Mouse (Mus musculus): ENCODE results near the gene Tpx2. TPM values are rescaled to one million over a fixed set of nuclear protein-coding genes. Genes with fewer than 3 reads are reported as not detected.
A peak's percentile ranks its signal among the peaks of the same experiment; 100 is the strongest.

The Tpx2 gene
- total RNA-seq, 2 experiments from 2014 or later: 2.5 to 3.0 TPM

- no peak for TF ChIP-seq CTCF (IDR thresholded peaks at IDR 0.05)
- intact Hi-C loops (cut with DNase I): no loop called here
- no peak overlapping the region for H3K27ac ChIP-seq
- H3K4me3 ChIP-seq: no peak overlapping the region
- DNase-seq (ENCODE audit: extremely low spot score in 1 of 2, low spot score in 2 of 2): no peak
Measured at GRCm38 (mm10) chr2:152906274-152907037, 58.7 kb downstream of the Tpx2 start.

GRCm38 (mm10) chr2:152907114-152907943 lies 59.6 kb downstream of the Tpx2 start:
- no peak for DNase-seq (ENCODE audit: extremely low spot score in 1 of 2, low spot score in 2 of 2)
- TF ChIP-seq CTCF (IDR thresholded peaks at IDR 0.05): no peak
- Histone ChIP-seq H3K4me3 (no peak overlapping the region), H3K27ac (no peak overlapping the region)
- intact Hi-C loops (cut with DNase I): no loop called here

GRCm38 (mm10) chr2:152909848-152910247 lies 62.1 kb downstream of the Tpx2 start:
- TF ChIP-seq CTCF (IDR thresholded peaks at IDR 0.05): no peak
- intact Hi-C loops (cut with DNase I): loop anchor here (10.0 kb wide), 2 partner anchors 495 to 675 kb away; no protein-coding TSS in a partner anchor
- Histone ChIP-seq H3K4me3 (no peak overlapping the region), H3K27ac (no peak overlapping the region)
- no peak for DNase-seq (ENCODE audit: extremely low spot score in 1 of 2, low spot score in 2 of 2)

- intact Hi-C loops (cut with DNase I): loop anchor here (10.0 kb wide), 2 partner anchors 494 to 674 kb away; no protein-coding TSS in a partner anchor
- no peak for TF ChIP-seq CTCF (IDR thresholded peaks at IDR 0.05)
- no peak within 1 kb of the TSS for H3K27ac ChIP-seq
- no peak within 1 kb of the TSS for H3K4me3 ChIP-seq
- no peak for DNase-seq (ENCODE audit: extremely low spot score in 1 of 2, low spot score in 2 of 2)
Measured at GRCm38 (mm10) chr2:152911031-152911430, 63.3 kb downstream of the Tpx2 start, which contains the start of gene Mylk2. Gene Mylk2, plus strand, starts transcription at chr2:152911352.

- H3K4me3 ChIP-seq: no peak overlapping the region
- intact Hi-C loops (cut with DNase I): loop anchor here (10.0 kb wide), 2 partner anchors 493 to 673 kb away; no protein-coding TSS in a partner anchor
- DNase-seq (ENCODE audit: extremely low spot score in 1 of 2, low spot score in 2 of 2): no peak
- no peak overlapping the region for H3K27ac ChIP-seq
- TF ChIP-seq CTCF (IDR thresholded peaks at IDR 0.05): no peak
Measured at GRCm38 (mm10) chr2:152911432-152911831, 63.7 kb downstream of the Tpx2 start.

GRCm38 (mm10) chr2:152913471-152913870 lies 65.7 kb downstream of the Tpx2 start:
- no peak for TF ChIP-seq CTCF (IDR thresholded peaks at IDR 0.05)
- intact Hi-C loops (cut with DNase I): loop anchor here (10.0 kb wide), 2 partner anchors 491 to 671 kb away; no protein-coding TSS in a partner anchor
- DNase-seq (ENCODE audit: extremely low spot score in 1 of 2, low spot score in 2 of 2): no peak
- Histone ChIP-seq H3K4me3 (no peak overlapping the region), H3K27ac (no peak overlapping the region)

- peak; percentile 86 to 92 for DNase-seq (ENCODE audit: extremely low spot score in 1 of 2, low spot score in 2 of 2)
- intact Hi-C loops (cut with DNase I): loop anchor here (1.0 to 10.0 kb wide), 5 partner anchors 101 to 670 kb away; partner anchors contain the start of gene Pdrg1
- H3K4me3 ChIP-seq: peak overlapping the region; percentile 30
- no peak overlapping the region for H3K27ac ChIP-seq
- TF ChIP-seq CTCF (IDR thresholded peaks at IDR 0.05): peak; percentile 95
Measured at GRCm38 (mm10) chr2:152914310-152915120, 66.8 kb downstream of the Tpx2 start.

DNA sequence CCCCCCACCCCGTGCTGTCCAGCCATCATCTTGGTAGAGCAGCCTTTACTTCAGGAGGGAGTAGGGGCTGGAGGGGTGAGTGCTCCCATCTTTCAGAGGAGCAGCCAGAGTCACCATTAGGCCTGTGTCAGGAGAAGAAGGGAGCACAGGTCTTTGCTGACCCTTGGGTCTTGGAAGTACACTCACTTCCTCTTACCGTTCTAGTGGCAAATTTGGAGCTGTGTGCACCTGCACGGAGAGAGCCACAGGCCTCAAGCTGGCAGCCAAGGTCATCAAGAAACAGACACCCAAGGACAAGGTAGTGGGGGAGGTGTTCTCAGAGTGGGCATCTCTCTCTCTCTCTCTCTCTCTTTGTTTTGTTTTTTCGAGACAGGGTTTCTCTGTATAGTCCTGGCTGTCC lies 67.7 kb downstream of the Tpx2 start:
- H3K27ac ChIP-seq: no peak overlapping the region
- intact Hi-C loops (cut with DNase I): loop anchor here (2.0 to 10.0 kb wide), 3 partner anchors 165 to 669 kb away; no protein-coding TSS in a partner anchor
- DNase-seq (ENCODE audit: extremely low spot score in 1 of 2, low spot score in 2 of 2): no peak
- no peak for TF ChIP-seq CTCF (IDR thresholded peaks at IDR 0.05)
- no peak overlapping the region for H3K4me3 ChIP-seq

- TF ChIP-seq CTCF (IDR thresholded peaks at IDR 0.05): no peak
- intact Hi-C loops (cut with DNase I): loop anchor here (10.0 kb wide), 2 partner anchors 489 to 669 kb away; no protein-coding TSS in a partner anchor
- no peak overlapping the region for H3K4me3 ChIP-seq
- no peak for DNase-seq (ENCODE audit: extremely low spot score in 1 of 2, low spot score in 2 of 2)
- H3K27ac ChIP-seq: no peak overlapping the region
Measured at GRCm38 (mm10) chr2:152916111-152916510, 68.3 kb downstream of the Tpx2 start.

DNA sequence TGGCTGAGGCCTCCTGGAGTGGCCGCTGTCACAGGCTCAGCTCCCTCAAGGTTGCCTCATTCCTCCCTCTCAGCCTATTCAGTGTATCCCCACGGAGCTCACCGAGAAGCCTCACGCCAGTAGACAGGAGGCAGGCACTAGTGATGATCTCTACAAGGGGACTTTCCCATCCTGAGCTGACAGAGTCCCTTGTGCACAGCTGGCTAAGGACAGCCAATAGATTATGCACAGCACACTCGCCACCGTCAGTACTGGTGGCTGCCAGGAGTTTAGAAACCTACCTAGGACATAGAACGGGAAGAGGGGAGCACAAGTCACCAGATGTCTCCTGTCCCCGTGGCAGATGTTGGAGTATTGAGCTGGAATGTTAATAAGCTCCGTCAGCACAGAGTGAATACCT lies 69.9 kb downstream of the Tpx2 start:
- no peak overlapping the region for H3K27ac ChIP-seq
- intact Hi-C loops (cut with DNase I): loop anchor here (10.0 kb wide), 2 partner anchors 487 to 667 kb away; no protein-coding TSS in a partner anchor
- no peak for TF ChIP-seq CTCF (IDR thresholded peaks at IDR 0.05)
- no peak overlapping the region for H3K4me3 ChIP-seq
- DNase-seq (ENCODE audit: extremely low spot score in 1 of 2, low spot score in 2 of 2): no peak

- intact Hi-C loops (cut with DNase I): no loop called here
- TF ChIP-seq CTCF (IDR thresholded peaks at IDR 0.05): no peak
- H3K27ac ChIP-seq: no peak overlapping the region
- H3K4me3 ChIP-seq: no peak overlapping the region
- DNase-seq (ENCODE audit: extremely low spot score in 1 of 2, low spot score in 2 of 2): no peak
Measured at GRCm38 (mm10) chr2:152922376-152922775, 74.6 kb downstream of the Tpx2 start.
